Mouse (Mus musculus): ENCODE data around the gene Olfr1184. TPM values are rescaled to one million over a fixed set of nuclear protein-coding genes. Genes with fewer than 3 reads are reported as not detected.

Gene Olfr1184
- not detected for polyA plus RNA-seq (2015; fragmentation: Illumina TruSeq; extraction: RNeasy Lipid Tissue Mini Kit (QIAGEN cat#74804); ENCODE audit: insufficient read depth, low replicate concordance)

DNA sequence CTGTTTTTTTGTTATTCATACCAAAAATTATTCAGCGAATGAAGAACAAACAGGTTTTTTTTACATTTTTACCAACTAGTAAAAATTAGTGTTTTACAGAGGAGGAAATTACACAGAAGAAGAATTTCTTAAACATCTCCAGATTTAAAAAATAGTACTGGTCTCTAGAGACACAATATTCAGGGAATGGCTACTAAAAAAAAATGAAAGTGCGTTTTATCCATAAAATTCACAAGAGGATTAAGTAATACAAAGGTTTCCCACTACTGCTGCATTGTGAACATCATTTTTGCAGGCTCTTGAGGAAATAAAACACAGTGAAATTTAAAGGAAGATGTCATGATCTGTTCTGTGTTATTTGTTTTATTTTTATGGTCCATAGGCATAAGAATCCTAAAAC, at the start of gene Olfr1184:
Gene Olfr1184 (plus strand): TSS at position 301 of the 400 bp plus-strand sequence.

DNA sequence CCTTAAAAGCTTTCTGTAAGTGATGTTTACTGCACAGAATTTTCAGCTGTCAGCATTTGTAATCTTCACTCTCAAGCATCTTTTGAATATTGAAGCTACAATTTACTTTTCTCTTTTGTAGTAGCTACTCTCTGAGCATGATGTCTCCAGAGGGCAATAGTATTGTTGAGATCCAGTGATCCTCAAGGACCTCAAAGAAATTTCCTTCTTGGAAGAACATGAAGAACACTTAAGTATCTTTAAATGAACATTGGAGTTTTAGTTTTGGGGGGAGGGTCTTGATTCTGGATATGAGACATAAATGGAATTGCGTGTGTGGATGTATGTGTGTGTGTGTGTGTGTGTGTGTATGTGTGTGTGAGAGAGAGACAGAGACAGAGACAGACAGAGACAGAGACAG, 34.4 kb upstream of the Olfr1184 start, which contains the start of gene Gm13757:
Gene Gm13757 (minus strand): TSS at position 101 of the 400 bp plus-strand sequence.

DNA sequence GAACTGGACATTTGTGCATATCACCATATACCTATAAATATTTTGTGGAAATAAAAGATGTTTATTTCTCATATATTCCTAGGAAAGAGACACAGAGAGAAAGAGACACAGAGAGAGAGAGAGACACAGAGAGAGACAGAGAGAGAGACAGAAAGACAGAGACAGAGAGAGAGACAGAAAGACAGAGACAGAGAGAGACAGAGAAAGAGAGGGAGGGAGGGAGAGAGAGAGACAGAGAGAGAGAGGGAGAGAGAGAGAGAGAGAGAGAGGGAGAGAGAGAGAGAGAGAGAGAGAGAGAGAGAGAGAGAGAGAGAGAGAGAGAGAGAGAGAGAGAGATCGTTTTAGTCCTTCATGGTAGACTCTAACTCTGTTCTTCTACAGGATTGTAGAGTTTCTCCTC, 28.8 kb upstream of the Olfr1184 start, which contains the start of gene Olfr1183:
Gene Olfr1183 (plus strand): TSS at position 301 of the 400 bp plus-strand sequence.

DNA sequence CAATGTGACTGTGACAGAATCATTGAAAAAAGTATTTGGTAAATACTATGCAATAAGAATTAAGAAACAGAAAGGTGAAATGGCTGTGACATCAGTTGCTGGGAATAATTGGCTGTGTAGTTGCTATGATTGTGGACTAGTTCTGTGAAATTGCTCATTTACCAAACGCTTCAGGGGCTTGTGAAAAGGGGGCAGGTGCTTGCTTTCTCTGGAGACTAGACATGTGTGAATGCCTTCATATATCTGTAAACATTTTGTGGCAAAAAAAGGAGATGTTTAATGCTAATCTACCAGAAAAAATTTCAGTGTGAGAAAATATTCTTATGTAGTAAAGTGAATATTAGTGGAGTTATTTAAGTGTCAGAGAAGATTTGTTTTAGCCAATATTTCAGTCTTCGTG, 9.6 kb downstream of the Olfr1184 start, which contains the start of gene Olfr1185-ps1:
Gene Olfr1185-ps1 (plus strand): TSS at position 301 of the 400 bp plus-strand sequence.

DNA sequence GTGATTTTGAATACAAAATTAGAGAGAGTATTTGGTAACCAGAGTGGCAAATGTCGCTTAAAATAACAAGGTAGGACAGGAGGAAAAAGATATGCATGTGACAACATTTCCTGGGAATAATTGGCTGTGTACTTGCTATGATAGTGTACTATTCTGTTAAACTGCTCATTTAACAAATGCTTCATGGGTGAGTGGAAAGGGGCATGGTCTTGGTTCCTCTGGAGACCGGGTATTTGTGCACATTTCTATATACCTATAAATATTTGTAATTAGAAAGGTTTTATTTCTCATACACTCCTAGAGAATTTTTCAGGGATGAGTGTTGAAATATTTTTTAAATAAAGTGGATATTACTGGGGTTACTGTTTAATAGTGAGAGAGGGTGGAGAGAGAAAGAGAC, 34.9 kb downstream of the Olfr1184 start, which contains the start of gene Olfr1186:
Gene Olfr1186 (plus strand): TSS at position 301 of the 400 bp plus-strand sequence.

Other genes starting within 250 kb of the Olfr1184 start
- gene Olfr1173, start 203.7 kb upstream of the Olfr1184 start, polyA plus RNA-seq (2015; fragmentation: Illumina TruSeq; extraction: RNeasy Lipid Tissue Mini Kit (QIAGEN cat#74804); ENCODE audit: insufficient read depth, low replicate concordance), result not detected
- gene Olfr1174-ps, start 168.5 kb upstream of the Olfr1184 start, polyA plus RNA-seq (2015; fragmentation: Illumina TruSeq; extraction: RNeasy Lipid Tissue Mini Kit (QIAGEN cat#74804); ENCODE audit: insufficient read depth, low replicate concordance), result not detected
- gene Olfr1175-ps, start 156.4 kb upstream of the Olfr1184 start, polyA plus RNA-seq (2015; fragmentation: Illumina TruSeq; extraction: RNeasy Lipid Tissue Mini Kit (QIAGEN cat#74804); ENCODE audit: insufficient read depth, low replicate concordance), result not detected
- not detected for gene Olfr1176, start 146.9 kb upstream of the Olfr1184 start, polyA plus RNA-seq (2015; fragmentation: Illumina TruSeq; extraction: RNeasy Lipid Tissue Mini Kit (QIAGEN cat#74804); ENCODE audit: insufficient read depth, low replicate concordance)
- gene Olfr1177-ps, start 137.1 kb upstream of the Olfr1184 start, polyA plus RNA-seq (2015; fragmentation: Illumina TruSeq; extraction: RNeasy Lipid Tissue Mini Kit (QIAGEN cat#74804); ENCODE audit: insufficient read depth, low replicate concordance), result not detected
- not detected for gene Olfr1178, start 96.5 kb upstream of the Olfr1184 start, polyA plus RNA-seq (2015; fragmentation: Illumina TruSeq; extraction: RNeasy Lipid Tissue Mini Kit (QIAGEN cat#74804); ENCODE audit: insufficient read depth, low replicate concordance)
- gene Olfr1179, start 77.1 kb upstream of the Olfr1184 start, polyA plus RNA-seq (2015; fragmentation: Illumina TruSeq; extraction: RNeasy Lipid Tissue Mini Kit (QIAGEN cat#74804); ENCODE audit: insufficient read depth, low replicate concordance), result not detected
- not detected for gene Olfr1180, start 64.4 kb upstream of the Olfr1184 start, polyA plus RNA-seq (2015; fragmentation: Illumina TruSeq; extraction: RNeasy Lipid Tissue Mini Kit (QIAGEN cat#74804); ENCODE audit: insufficient read depth, low replicate concordance)
- gene Olfr1181, start 57.4 kb upstream of the Olfr1184 start, polyA plus RNA-seq (2015; fragmentation: Illumina TruSeq; extraction: RNeasy Lipid Tissue Mini Kit (QIAGEN cat#74804); ENCODE audit: insufficient read depth, low replicate concordance), result not detected
- not detected for gene Gm13757, start 34.5 kb upstream of the Olfr1184 start, polyA plus RNA-seq (2015; fragmentation: Illumina TruSeq; extraction: RNeasy Lipid Tissue Mini Kit (QIAGEN cat#74804); ENCODE audit: insufficient read depth, low replicate concordance)
- not detected for gene Olfr1183, start 28.7 kb upstream of the Olfr1184 start, polyA plus RNA-seq (2015; fragmentation: Illumina TruSeq; extraction: RNeasy Lipid Tissue Mini Kit (QIAGEN cat#74804); ENCODE audit: insufficient read depth, low replicate concordance)
- not detected for gene Olfr1185-ps1, start 9.7 kb downstream of the Olfr1184 start, polyA plus RNA-seq (2015; fragmentation: Illumina TruSeq; extraction: RNeasy Lipid Tissue Mini Kit (QIAGEN cat#74804); ENCODE audit: insufficient read depth, low replicate concordance)
- gene Olfr1186, start 35.0 kb downstream of the Olfr1184 start, polyA plus RNA-seq (2015; fragmentation: Illumina TruSeq; extraction: RNeasy Lipid Tissue Mini Kit (QIAGEN cat#74804); ENCODE audit: insufficient read depth, low replicate concordance), result not detected
- gene Olfr1188, start 73.3 kb downstream of the Olfr1184 start, polyA plus RNA-seq (2015; fragmentation: Illumina TruSeq; extraction: RNeasy Lipid Tissue Mini Kit (QIAGEN cat#74804); ENCODE audit: insufficient read depth, low replicate concordance), result not detected
- gene Olfr1189, start 102.9 kb downstream of the Olfr1184 start, polyA plus RNA-seq (2015; fragmentation: Illumina TruSeq; extraction: RNeasy Lipid Tissue Mini Kit (QIAGEN cat#74804); ENCODE audit: insufficient read depth, low replicate concordance), result not detected
- not detected for gene Olfr1191-ps1, start 156.9 kb downstream of the Olfr1184 start, polyA plus RNA-seq (2015; fragmentation: Illumina TruSeq; extraction: RNeasy Lipid Tissue Mini Kit (QIAGEN cat#74804); ENCODE audit: insufficient read depth, low replicate concordance)
- not detected for gene Olfr1192-ps1, start 164.9 kb downstream of the Olfr1184 start, polyA plus RNA-seq (2015; fragmentation: Illumina TruSeq; extraction: RNeasy Lipid Tissue Mini Kit (QIAGEN cat#74804); ENCODE audit: insufficient read depth, low replicate concordance)
- gene Olfr1193, start 192.0 kb downstream of the Olfr1184 start, polyA plus RNA-seq (2015; fragmentation: Illumina TruSeq; extraction: RNeasy Lipid Tissue Mini Kit (QIAGEN cat#74804); ENCODE audit: insufficient read depth, low replicate concordance), result not detected
- not detected for gene Olfr1195, start 205.6 kb downstream of the Olfr1184 start, polyA plus RNA-seq (2015; fragmentation: Illumina TruSeq; extraction: RNeasy Lipid Tissue Mini Kit (QIAGEN cat#74804); ENCODE audit: insufficient read depth, low replicate concordance)
- not detected for gene Olfr1196, start 221.0 kb downstream of the Olfr1184 start, polyA plus RNA-seq (2015; fragmentation: Illumina TruSeq; extraction: RNeasy Lipid Tissue Mini Kit (QIAGEN cat#74804); ENCODE audit: insufficient read depth, low replicate concordance)
- not detected for gene Olfr1197, start 248.8 kb downstream of the Olfr1184 start, polyA plus RNA-seq (2015; fragmentation: Illumina TruSeq; extraction: RNeasy Lipid Tissue Mini Kit (QIAGEN cat#74804); ENCODE audit: insufficient read depth, low replicate concordance)

Measured in spleen, adult 10 weeks (tissue).